Mouse (Mus musculus) intestine, embryonic 14.5 days (tissue): ENCODE results near the gene Lhx9. TPM values are rescaled to one million over a fixed set of nuclear protein-coding genes. Genes with fewer than 3 reads are reported as not detected.
A peak's percentile ranks its signal among the peaks of the same experiment; 100 is the strongest.
"Not testable (repeated sequence)": the region's sequence is repeated elsewhere in the genome, so short reads cannot be mapped to it uniquely, and the experiment has no call there.

Experiments
- ATAC-seq: fragments of 200-750 bp; cut with Nextera tagmentation; replicated peaks from 2 replicates; pipeline ENCODE4 v1.8.0; 2017; ENCODE audit warnings: low read depth, moderate number of reproducible peaks, moderate TSS enrichment, moderate library complexity; ENCODE audit not compliant: low FRiP score, low TSS enrichment
- DNase-seq: peaks from one replicate; pipeline ENCODE4 v3.0.0-alpha.2; 2018; ENCODE audit warnings: low spot score
- H3K27ac ChIP-seq: fragments of 300-500 bp; sonication (generic); 2 replicates; pipeline ENCODE4 v1.5.1; 2014; ENCODE audit warnings: low read depth, mild to moderate bottlenecking, control low read depth
- H3K27me3 ChIP-seq: fragments of 300-500 bp; sonication (generic); replicated peaks from 2 replicates; pipeline ENCODE4 v1.6.1; 2014; ENCODE audit warnings: low read length, control low read depth; ENCODE audit not compliant: control insufficient read depth, insufficient read depth
- H3K36me3 ChIP-seq: fragments of 300-500 bp; sonication (generic); 2 replicates; pipeline ENCODE4 v1.6.1; 2014; ENCODE audit warnings: low read length, control low read depth; ENCODE audit not compliant: control insufficient read depth, insufficient read depth
- H3K4me1 ChIP-seq: fragments of 300-500 bp; sonication (generic); replicated peaks from 2 replicates; pipeline ENCODE4 v1.6.1; 2014; ENCODE audit warnings: low read length, control low read depth, mixed read lengths; ENCODE audit not compliant: control insufficient read depth, insufficient read depth
- H3K4me2 ChIP-seq: fragments of 300-500 bp; sonication (generic); 2 replicates; pipeline ENCODE4 v1.6.1; 2014; ENCODE audit warnings: low read length
- H3K4me3 ChIP-seq: fragments of 300-500 bp; sonication (generic); 2 replicates; pipeline ENCODE4 v1.5.1; 2014; ENCODE audit warnings: low read depth, low read length, control low read depth, mixed read lengths
- H3K9ac ChIP-seq: fragments of 300-500 bp; sonication (generic); 2 replicates; pipeline ENCODE4 v1.6.1; 2014; ENCODE audit warnings: mild to moderate bottlenecking, low read length
- H3K9me3 ChIP-seq: fragments of 300-500 bp; sonication (generic); 2 replicates; pipeline ENCODE4 v1.6.1; 2016; ENCODE audit warnings: low read length, control low read depth; ENCODE audit not compliant: control insufficient read depth
- WGBS: fragments of 180-500 bp; shearing (Covaris S2); extraction: QIAGEN DNeasy Blood & Tissue Kit; methylation state at CpG from one replicate; pipeline ENCODE4 v1.1.7; 2014; 5-methylcytosine and 5-hydroxymethylcytosine counted together
- polyA plus RNA-seq: library from polyadenylated mRNA; unstranded; fragments of >200 nt; fragmentation: Nextera tagmentation; extraction: Ambion mirVana; gene quantifications from 2 replicates; pipeline ENCODE4 v1.2.1, GENCODE M21; 2014

Lhx9 gene
- polyA plus RNA-seq: 0.05 TPM in 1 of 2 replicates, not detected in the other

DNA sequence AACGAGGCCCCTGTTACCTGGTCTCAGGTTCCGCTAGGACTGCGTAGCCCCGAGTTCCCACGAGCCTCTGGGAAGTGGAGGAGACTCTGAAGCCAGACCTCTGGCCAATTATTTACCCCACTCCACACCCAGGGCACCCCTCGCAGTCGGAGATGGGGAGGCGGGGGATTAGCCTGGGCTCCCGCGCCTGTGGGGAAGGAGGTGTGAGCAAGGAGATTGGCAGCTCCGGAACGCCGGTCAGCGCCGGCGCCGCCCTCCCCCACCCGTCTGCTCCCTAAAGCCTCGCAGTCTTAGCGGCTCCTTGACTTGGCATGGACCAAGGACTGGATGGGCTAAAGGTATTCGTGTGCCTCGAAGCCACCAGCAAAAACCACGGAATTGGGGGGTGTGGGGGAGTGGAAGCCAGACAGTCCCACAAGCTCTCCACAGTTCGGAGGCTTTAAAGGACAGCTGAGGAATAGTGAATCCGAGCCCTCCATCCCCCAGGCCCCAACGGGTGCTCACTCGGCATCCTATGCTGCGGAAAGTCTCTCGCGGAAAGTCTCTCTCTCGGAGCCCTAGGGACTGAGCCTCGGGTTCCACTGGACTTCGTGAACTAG is at the start of gene Lhx9:
Gene Lhx9, minus strand, starts transcription at position 67 of the 599 bp plus-strand sequence.
- no peak within 1 kb of the TSS for H3K9ac ChIP-seq
- peak within 1 kb of the TSS; percentile 50 for H3K4me2 ChIP-seq
- under 1% methylated on average over 33 of the region's 33 CpGs for WGBS
- ATAC-seq (peak; percentile 40; the same call in 1 of the 2 replicates), DNase-seq (peak; percentile 79)
- H3K4me1 ChIP-seq: peaks cover 17% of the 10 kb centered on the region
- peak within 1 kb of the TSS; percentile 28 for H3K4me3 ChIP-seq
- no peaks in the 10 kb centered on the region for H3K9me3 ChIP-seq
- H3K36me3 ChIP-seq: peaks cover 9% of the 10 kb centered on the region; the same call in 1 of the 2 replicates
- H3K27ac ChIP-seq: no peak within 1 kb of the TSS
- H3K27me3 ChIP-seq: peaks cover 71% of the 10 kb centered on the region

DNA sequence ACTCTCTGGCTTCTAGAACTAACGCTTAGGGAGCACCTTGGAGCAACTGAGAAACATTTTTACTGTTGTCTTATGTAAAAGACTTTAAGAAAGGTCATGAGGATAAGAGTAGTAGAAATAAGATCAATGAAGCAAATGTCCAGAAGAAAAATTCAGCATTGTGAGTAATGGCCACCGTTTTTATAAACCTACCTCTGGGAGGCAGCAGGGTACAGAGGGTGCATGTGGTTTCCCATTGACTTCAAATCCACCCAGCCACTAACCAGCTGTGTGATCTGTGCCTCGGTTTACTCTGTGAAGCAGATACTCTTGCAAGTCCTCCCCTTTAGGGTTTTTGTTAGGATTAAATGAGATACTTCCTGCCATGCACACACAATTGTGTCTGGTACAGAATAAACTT is 47.7 kb upstream of the Lhx9 start:
- H3K36me3 ChIP-seq: no peaks in the 10 kb centered on the region
- no peak overlapping the region for H3K4me3 ChIP-seq
- no peaks in the 10 kb centered on the region for H3K9me3 ChIP-seq
- H3K9ac ChIP-seq: no peak overlapping the region
- no peak overlapping the region for H3K4me2 ChIP-seq
- 86% methylated on average over 3 of the region's 3 CpGs for WGBS
- ATAC-seq (no peak), DNase-seq (no peak)
- no peak overlapping the region for H3K27ac ChIP-seq
- no peaks in the 10 kb centered on the region for H3K27me3 ChIP-seq
- H3K4me1 ChIP-seq: no peaks in the 10 kb centered on the region

DNA sequence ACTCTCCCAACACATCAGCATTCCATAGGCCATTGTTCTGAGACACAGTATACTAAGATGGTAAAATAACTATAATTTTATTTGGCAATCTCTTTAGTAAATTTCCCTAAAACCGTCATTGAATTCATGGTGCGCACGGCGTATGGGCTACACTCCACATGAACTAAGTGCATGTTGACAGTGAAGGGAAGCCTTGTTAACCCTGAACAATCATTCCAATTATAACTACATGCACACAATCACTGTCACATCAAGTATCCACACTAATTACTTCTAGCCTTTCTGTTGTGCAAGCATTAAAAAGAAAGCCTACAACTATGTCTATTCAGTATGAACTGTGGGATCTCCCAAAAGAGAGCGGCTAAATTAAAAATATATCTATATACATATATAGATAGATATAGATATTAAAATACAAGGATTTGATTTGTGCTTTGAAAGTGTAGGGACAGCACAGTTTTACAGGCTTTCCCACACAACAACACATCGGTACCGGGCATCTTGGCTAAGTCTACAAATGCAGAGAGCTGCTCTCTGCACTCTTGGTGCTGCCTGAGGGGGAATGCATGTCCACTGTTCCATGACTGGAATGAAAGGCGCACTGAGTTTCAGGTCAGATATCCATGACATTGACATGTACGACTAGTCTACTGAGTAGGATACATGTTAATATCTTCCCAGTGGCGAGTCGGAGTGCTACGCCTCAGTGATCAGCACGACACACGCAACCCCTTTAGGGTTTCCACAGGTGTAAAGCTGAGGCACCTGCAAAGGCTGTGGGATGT is 29.3 kb upstream of the Lhx9 start:
- DNase-seq (no peak), ATAC-seq (no peak)
- Histone ChIP-seq H3K9ac (no peak overlapping the region), H3K4me1 (no peaks in the 10 kb centered on the region), H3K9me3 (no peaks in the 10 kb centered on the region), H3K4me2 (no peak overlapping the region), H3K27ac (no peak overlapping the region), H3K4me3 (no peak overlapping the region), H3K36me3 (no peaks in the 10 kb centered on the region), H3K27me3 (no peaks in the 10 kb centered on the region)
- 94% methylated on average over 14 of the region's 14 CpGs for WGBS

DNA sequence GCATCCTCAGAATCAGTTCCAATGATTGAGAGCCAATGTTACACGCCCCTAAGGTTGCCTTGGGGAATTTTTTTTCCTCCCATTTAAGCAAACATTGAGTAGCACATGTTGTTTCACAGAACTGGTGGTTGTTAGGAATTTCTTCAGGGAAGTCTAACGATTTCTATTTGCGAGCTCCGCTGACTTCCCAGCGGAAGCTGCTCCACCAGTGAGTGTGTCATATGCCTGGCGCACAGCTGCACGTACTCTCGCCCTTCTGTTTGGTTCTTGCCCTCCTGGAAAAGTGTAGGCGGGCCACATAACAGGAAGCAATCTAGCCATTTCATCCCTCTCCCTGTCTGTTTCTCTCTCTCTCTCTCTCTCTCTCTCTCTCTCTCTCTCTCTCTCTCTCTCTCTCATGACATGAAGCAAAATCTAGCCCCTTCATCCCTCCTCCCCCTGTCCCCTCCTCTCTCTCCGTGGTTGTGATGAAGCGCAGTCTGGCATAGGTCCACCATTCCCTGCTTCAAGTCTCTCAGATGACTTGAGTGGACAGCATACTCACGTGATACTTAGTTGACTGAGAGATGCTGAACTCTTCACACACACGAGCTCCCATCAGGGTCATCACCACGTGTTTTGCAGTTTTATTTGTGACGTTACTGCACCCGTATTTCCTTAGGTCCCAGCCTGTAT is 28.1 kb upstream of the Lhx9 start:
- Histone ChIP-seq H3K9me3 (no peaks in the 10 kb centered on the region), H3K4me2 (0 out of 2 replicates have a peak overlapping the region, but pooled peaks have one; percentile 4), H3K27ac (no peak overlapping the region), H3K27me3 (no peaks in the 10 kb centered on the region), H3K36me3 (no peaks in the 10 kb centered on the region), H3K4me1 (no peaks in the 10 kb centered on the region), H3K9ac (no peak overlapping the region), H3K4me3 (no peak overlapping the region)
- WGBS: 65% methylated on average over 16 of the region's 16 CpGs
- DNase-seq (no peak), ATAC-seq (no peak)

DNA sequence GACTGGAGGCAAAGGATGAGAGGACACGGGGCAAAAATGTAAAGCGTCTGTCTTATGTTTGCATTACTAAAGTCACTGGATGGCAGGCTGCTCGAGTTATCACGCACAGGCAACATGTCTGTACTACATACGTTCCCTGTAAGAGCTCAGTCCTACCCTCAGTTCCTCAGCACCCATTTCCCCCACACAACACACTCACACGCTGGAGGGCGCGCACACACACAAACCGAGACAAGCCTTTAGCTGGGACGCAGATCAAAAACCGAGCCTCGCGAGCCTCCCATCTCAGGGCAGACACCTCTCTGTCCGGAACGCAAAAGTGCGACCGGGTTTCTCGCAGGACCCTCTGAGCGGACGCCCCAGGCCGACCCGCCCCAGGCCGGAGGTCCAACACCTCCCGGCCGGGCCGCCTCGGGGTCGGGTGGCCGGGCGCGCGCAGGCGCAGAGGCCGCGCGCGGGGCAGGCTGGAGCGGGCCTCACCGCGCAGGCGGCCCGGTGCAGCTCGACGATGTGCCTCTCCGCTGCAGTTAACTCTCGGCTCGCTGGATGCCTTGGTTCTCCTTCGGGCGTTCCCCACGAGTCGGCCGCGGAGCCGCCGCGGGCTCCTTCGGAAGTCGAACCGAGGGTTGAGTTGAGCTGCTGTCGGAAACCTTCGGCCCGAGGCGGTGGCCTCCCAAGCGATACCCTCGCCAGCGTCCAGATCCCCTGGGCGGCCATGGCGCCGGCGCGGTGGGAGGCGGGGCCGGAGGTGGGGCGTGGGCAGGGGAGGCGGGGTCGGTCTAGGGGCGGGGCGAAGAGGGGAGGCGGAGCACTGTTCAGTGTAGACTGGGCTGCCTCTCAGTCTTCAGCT is 7.9 kb upstream of the Lhx9 start, which contains the start of gene 2310009B15Rik:
Gene 2310009B15Rik, minus strand, starts transcription at position 752 of the 850 bp plus-strand sequence.
- Histone ChIP-seq H3K4me3 (peak within 1 kb of the TSS; percentile 44), H3K27ac (peak within 1 kb of the TSS; percentile 83), H3K4me2 (peak within 1 kb of the TSS; percentile 25), H3K9ac (peak within 1 kb of the TSS; percentile 43; the same call in 1 of the 2 replicates)
- H3K4me1 ChIP-seq, H3K27me3 ChIP-seq, H3K9me3 ChIP-seq, H3K36me3 ChIP-seq: not testable (repeated sequence)
- 0% methylated on average over 25 of the region's 79 CpGs for whole genome bisulfite sequencing
- peak; percentile 94 for DNase-seq
- ATAC-seq: peak; percentile 99

DNA sequence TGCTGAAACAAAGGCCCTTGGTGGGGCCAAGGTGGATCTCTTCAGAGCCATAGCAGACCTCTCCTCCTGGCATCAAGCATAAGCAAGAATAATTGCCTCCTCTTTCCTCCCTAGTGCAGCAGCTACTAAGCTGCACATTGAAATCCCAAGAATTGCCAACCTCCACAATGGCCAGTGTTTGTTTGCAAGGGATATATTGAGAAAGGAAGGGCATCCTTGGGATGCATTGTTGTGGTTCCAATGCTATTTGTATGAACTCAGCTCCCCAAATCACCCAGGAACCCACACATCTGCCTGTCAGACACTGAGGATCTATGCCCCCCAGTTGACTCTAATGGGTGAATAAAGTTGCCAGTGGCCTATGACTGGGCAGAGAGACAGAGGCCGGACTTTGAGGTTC is 2.4 kb upstream of the Lhx9 start:
- Histone ChIP-seq H3K36me3 (peaks cover 9% of the 10 kb centered on the region; the same call in 1 of the 2 replicates), H3K27ac (no peak overlapping the region), H3K9ac (no peak overlapping the region), H3K9me3 (no peaks in the 10 kb centered on the region), H3K4me2 (no peak overlapping the region), H3K4me3 (no peak overlapping the region), H3K27me3 (peaks cover 49% of the 10 kb centered on the region), H3K4me1 (peaks cover 17% of the 10 kb centered on the region)
- DNase-seq (peak; percentile 35), ATAC-seq (no peak)
- WGBS: 88% methylated on average over 1 of the region's 1 CpGs

DNA sequence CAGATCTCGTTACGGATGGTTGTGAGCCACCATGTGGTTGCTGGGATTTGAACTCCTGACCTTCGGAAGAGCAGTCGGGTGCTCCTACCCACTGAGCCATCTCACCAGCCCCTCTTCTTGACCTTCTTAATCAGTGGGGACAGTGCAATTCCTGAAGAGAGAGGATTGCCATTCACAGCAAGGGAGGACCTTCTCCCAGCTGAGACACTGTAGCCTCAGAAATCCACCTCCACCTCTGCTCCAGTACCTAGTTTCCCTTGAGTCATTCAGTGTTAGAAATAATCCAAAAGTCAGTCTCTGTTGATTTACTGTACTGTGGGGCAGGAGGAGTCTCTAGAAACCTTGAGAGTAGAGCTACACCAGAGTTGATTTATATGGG is 1.8 kb upstream of the Lhx9 start:
- no peaks in the 10 kb centered on the region for H3K9me3 ChIP-seq
- peaks cover 9% of the 10 kb centered on the region; the same call in 1 of the 2 replicates for H3K36me3 ChIP-seq
- H3K27me3 ChIP-seq: peaks cover 56% of the 10 kb centered on the region
- 56% methylated on average over 2 of the region's 4 CpGs for WGBS
- DNase-seq (peak; percentile 31), ATAC-seq (no peak)
- H3K4me3 ChIP-seq: no peak overlapping the region
- H3K4me1 ChIP-seq: peaks cover 15% of the 10 kb centered on the region
- H3K4me2 ChIP-seq: no peak overlapping the region
- H3K27ac ChIP-seq: no peak overlapping the region
- H3K9ac ChIP-seq: no peak overlapping the region
